Mouse (Mus musculus): ENCODE data around the gene Lrrc26. TPM values are rescaled to one million over a fixed set of nuclear protein-coding genes. Genes with fewer than 3 reads are reported as not detected.

Gene Lrrc26
- total RNA-seq, 2 experiments from 2014 or later: not detected

- peak; percentile 96 for ATAC-seq (replicated peaks; ENCODE audit: low FRiP score, poor library complexity, severe bottlenecking)
Observed at GRCm38 (mm10) chr2:25332286-25333160, 42.8 kb downstream of the Lrrc26 start, which contains the start of gene Man1b1. Man1b1 (plus strand) TSS chr2:25332338.

- no peak for ATAC-seq (replicated peaks; ENCODE audit: low FRiP score, poor library complexity, severe bottlenecking)
Observed at GRCm38 (mm10) chr2:25333569-25333968, 43.9 kb downstream of the Lrrc26 start.

GRCm38 (mm10) chr2:25338303-25338702, 48.6 kb downstream of the Lrrc26 start:
- ATAC-seq (replicated peaks; ENCODE audit: low FRiP score, poor library complexity, severe bottlenecking): no peak

Other genes with a start within 250 kb of the Lrrc26 start
Only the 30 nearest of the 34 such genes appear.
- not detected in 2 replicates for gene Noxa1, start 194.8 kb upstream of the Lrrc26 start, total RNA-seq (2015; ENCODE audit: low replicate concordance)
- not detected in 2 replicates for gene Noxa1, start 194.8 kb upstream of the Lrrc26 start, total RNA-seq (2017; ENCODE audit: low replicate concordance)
- not detected in 2 replicates for gene Nrarp, start 109.2 kb upstream of the Lrrc26 start, total RNA-seq (2015; ENCODE audit: low replicate concordance)
- 0.51 TPM in 1 of 2 replicates, not detected in the other for gene Nrarp, start 109.2 kb upstream of the Lrrc26 start, total RNA-seq (2017; ENCODE audit: low replicate concordance)
- 3.1 and 5.0 TPM in 2 replicates for gene Tor4a, start 93.0 kb upstream of the Lrrc26 start, total RNA-seq (2015; ENCODE audit: low replicate concordance)
- 6.7 and 7.4 TPM in 2 replicates for gene Tor4a, start 93.0 kb upstream of the Lrrc26 start, total RNA-seq (2017; ENCODE audit: low replicate concordance)
- gene Nelfb, start 78.4 kb upstream of the Lrrc26 start, total RNA-seq (2015; ENCODE audit: low replicate concordance): 0.77 and 6.1 TPM in 2 replicates
- 19.5 and 25.7 TPM in 2 replicates for gene Nelfb, start 78.4 kb upstream of the Lrrc26 start, total RNA-seq (2017; ENCODE audit: low replicate concordance)
- gene Stpg3, start 75.3 kb upstream of the Lrrc26 start, total RNA-seq (2015; ENCODE audit: low replicate concordance): not detected in 2 replicates
- gene Stpg3, start 75.3 kb upstream of the Lrrc26 start, total RNA-seq (2017; ENCODE audit: low replicate concordance): 0.34 TPM in 1 of 2 replicates, not detected in the other
- gene Fam166a, start 71.2 kb upstream of the Lrrc26 start, total RNA-seq (2015; ENCODE audit: low replicate concordance): not detected in 2 replicates
- not detected in 2 replicates for gene Fam166a, start 71.2 kb upstream of the Lrrc26 start, total RNA-seq (2017; ENCODE audit: low replicate concordance)
- gene Tubb4b, start 65.2 kb upstream of the Lrrc26 start, total RNA-seq (2015; ENCODE audit: low replicate concordance): 161 and 203 TPM in 2 replicates
- 205 and 234 TPM in 2 replicates for gene Tubb4b, start 65.2 kb upstream of the Lrrc26 start, total RNA-seq (2017; ENCODE audit: low replicate concordance)
- not detected in 2 replicates for gene Slc34a3, start 55.6 kb upstream of the Lrrc26 start, total RNA-seq (2015; ENCODE audit: low replicate concordance)
- not detected in 2 replicates for gene Slc34a3, start 55.6 kb upstream of the Lrrc26 start, total RNA-seq (2017; ENCODE audit: low replicate concordance)
- gene Rnf224, start 53.1 kb upstream of the Lrrc26 start, total RNA-seq (2015; ENCODE audit: low replicate concordance): not detected in 2 replicates
- not detected in 2 replicates for gene Rnf224, start 53.1 kb upstream of the Lrrc26 start, total RNA-seq (2017; ENCODE audit: low replicate concordance)
- not detected in 2 replicates for gene Rnf208, start 47.7 kb upstream of the Lrrc26 start, total RNA-seq (2015; ENCODE audit: low replicate concordance)
- gene Rnf208, start 47.7 kb upstream of the Lrrc26 start, total RNA-seq (2017; ENCODE audit: low replicate concordance): not detected in 2 replicates
- gene Cysrt1, start 47.5 kb upstream of the Lrrc26 start, total RNA-seq (2015; ENCODE audit: low replicate concordance): not detected in 2 replicates
- gene Cysrt1, start 47.5 kb upstream of the Lrrc26 start, total RNA-seq (2017; ENCODE audit: low replicate concordance): not detected in 2 replicates
- gene AL732309.1, start 43.1 kb upstream of the Lrrc26 start, total RNA-seq (2015; ENCODE audit: low replicate concordance): 2.1 and 3.3 TPM in 2 replicates
- gene AL732309.1, start 43.1 kb upstream of the Lrrc26 start, total RNA-seq (2017; ENCODE audit: low replicate concordance): 1.6 TPM in 1 of 2 replicates, not detected in the other
- gene Tmem203, start 34.5 kb upstream of the Lrrc26 start, total RNA-seq (2015; ENCODE audit: low replicate concordance): 2.5 and 8.8 TPM in 2 replicates
- 2.2 and 3.7 TPM in 2 replicates for gene Tmem203, start 34.5 kb upstream of the Lrrc26 start, total RNA-seq (2017; ENCODE audit: low replicate concordance)
- gene Tprn, start 27.3 kb upstream of the Lrrc26 start, total RNA-seq (2015; ENCODE audit: low replicate concordance): 1.5 and 4.0 TPM in 2 replicates
- 0.26 and 2.6 TPM in 2 replicates for gene Tprn, start 27.3 kb upstream of the Lrrc26 start, total RNA-seq (2017; ENCODE audit: low replicate concordance)
- 36.5 and 67.5 TPM in 2 replicates for gene Ssna1, start 17.5 kb upstream of the Lrrc26 start, total RNA-seq (2015; ENCODE audit: low replicate concordance)
- 9.9 and 24.8 TPM in 2 replicates for gene Ssna1, start 17.5 kb upstream of the Lrrc26 start, total RNA-seq (2017; ENCODE audit: low replicate concordance)
- gene Anapc2, start 17.4 kb upstream of the Lrrc26 start, total RNA-seq (2015; ENCODE audit: low replicate concordance): 8.4 and 12.9 TPM in 2 replicates
- 9.2 and 18.7 TPM in 2 replicates for gene Anapc2, start 17.4 kb upstream of the Lrrc26 start, total RNA-seq (2017; ENCODE audit: low replicate concordance)
- not detected in 2 replicates for gene Tmem210, start 1.8 kb upstream of the Lrrc26 start, total RNA-seq (2015; ENCODE audit: low replicate concordance)
- not detected in 2 replicates for gene Tmem210, start 1.8 kb upstream of the Lrrc26 start, total RNA-seq (2017; ENCODE audit: low replicate concordance)
- gene Grin1, start 29.3 kb downstream of the Lrrc26 start, total RNA-seq (2015; ENCODE audit: low replicate concordance): not detected in 2 replicates
- not detected in 2 replicates for gene Grin1, start 29.3 kb downstream of the Lrrc26 start, total RNA-seq (2017; ENCODE audit: low replicate concordance)
- gene Man1b1, start 42.4 kb downstream of the Lrrc26 start, total RNA-seq (2015; ENCODE audit: low replicate concordance): 4.6 and 11.1 TPM in 2 replicates
- 13.2 and 28.3 TPM in 2 replicates for gene Man1b1, start 42.4 kb downstream of the Lrrc26 start, total RNA-seq (2017; ENCODE audit: low replicate concordance)
- gene Dpp7, start 66.4 kb downstream of the Lrrc26 start, total RNA-seq (2015; ENCODE audit: low replicate concordance): 13.3 TPM in 1 of 2 replicates, not detected in the other
- gene Dpp7, start 66.4 kb downstream of the Lrrc26 start, total RNA-seq (2017; ENCODE audit: low replicate concordance): 2.6 TPM in 1 of 2 replicates, not detected in the other
- gene Uap1l1, start 75.8 kb downstream of the Lrrc26 start, total RNA-seq (2015; ENCODE audit: low replicate concordance): 7.7 and 13.3 TPM in 2 replicates
- 0.51 and 3.9 TPM in 2 replicates for gene Uap1l1, start 75.8 kb downstream of the Lrrc26 start, total RNA-seq (2017; ENCODE audit: low replicate concordance)
- 3.3 and 8.8 TPM in 2 replicates for gene Sapcd2, start 82.4 kb downstream of the Lrrc26 start, total RNA-seq (2015; ENCODE audit: low replicate concordance)
- gene Sapcd2, start 82.4 kb downstream of the Lrrc26 start, total RNA-seq (2017; ENCODE audit: low replicate concordance): 0.98 and 8.0 TPM in 2 replicates
- gene Entpd2, start 106.0 kb downstream of the Lrrc26 start, total RNA-seq (2015; ENCODE audit: low replicate concordance): not detected in 2 replicates
- not detected in 2 replicates for gene Entpd2, start 106.0 kb downstream of the Lrrc26 start, total RNA-seq (2017; ENCODE audit: low replicate concordance)
- gene Npdc1, start 109.4 kb downstream of the Lrrc26 start, total RNA-seq (2015; ENCODE audit: low replicate concordance): not detected in 2 replicates
- gene Npdc1, start 109.4 kb downstream of the Lrrc26 start, total RNA-seq (2017; ENCODE audit: low replicate concordance): not detected in 2 replicates
- gene Fut7, start 133.4 kb downstream of the Lrrc26 start, total RNA-seq (2015; ENCODE audit: low replicate concordance): 2.7 and 4.0 TPM in 2 replicates
- 4.4 and 4.5 TPM in 2 replicates for gene Fut7, start 133.4 kb downstream of the Lrrc26 start, total RNA-seq (2017; ENCODE audit: low replicate concordance)
- 7.7 and 16.7 TPM in 2 replicates for gene Abca2, start 138.8 kb downstream of the Lrrc26 start, total RNA-seq (2015; ENCODE audit: low replicate concordance)
- gene Abca2, start 138.8 kb downstream of the Lrrc26 start, total RNA-seq (2017; ENCODE audit: low replicate concordance): 4.5 and 7.3 TPM in 2 replicates
- not detected in 2 replicates for gene Clic3, start 166.9 kb downstream of the Lrrc26 start, total RNA-seq (2015; ENCODE audit: low replicate concordance)
- not detected in 2 replicates for gene Clic3, start 166.9 kb downstream of the Lrrc26 start, total RNA-seq (2017; ENCODE audit: low replicate concordance)
- 18.2 and 33.8 TPM in 2 replicates for gene Paxx, start 171.2 kb downstream of the Lrrc26 start, total RNA-seq (2015; ENCODE audit: low replicate concordance)
- gene Paxx, start 171.2 kb downstream of the Lrrc26 start, total RNA-seq (2017; ENCODE audit: low replicate concordance): 8.4 and 10.6 TPM in 2 replicates
- gene Ptgds, start 180.1 kb downstream of the Lrrc26 start, total RNA-seq (2015; ENCODE audit: low replicate concordance): 1.3 TPM in 1 of 2 replicates, not detected in the other
- gene Ptgds, start 180.1 kb downstream of the Lrrc26 start, total RNA-seq (2017; ENCODE audit: low replicate concordance): not detected in 2 replicates
- not detected in 2 replicates for gene Lcn12, start 204.0 kb downstream of the Lrrc26 start, total RNA-seq (2015; ENCODE audit: low replicate concordance)
- not detected in 2 replicates for gene Lcn12, start 204.0 kb downstream of the Lrrc26 start, total RNA-seq (2017; ENCODE audit: low replicate concordance)

Data from erythroblast, adult 5-6 weeks (primary cell).